Mouse (Mus musculus) ES-Bruce4 (cell line): ENCODE results near the gene Csrnp1.

Source experiments
- CTCF ChIP-seq: IDR thresholded peaks from one replicate; pipeline ENCODE4 v1.8.1; 2011; ENCODE audit warnings: low read depth, low read length
- EP300 ChIP-seq: IDR thresholded peaks from 2 replicates; pipeline ENCODE4 v1.6.1; 2011; ENCODE audit warnings: low read depth, low read length; ENCODE audit not compliant: insufficient read depth
- POLR2A ChIP-seq: IDR thresholded peaks from one replicate; pipeline ENCODE4 v1.8.1; 2011; ENCODE audit warnings: low read length; ENCODE audit not compliant: insufficient read depth

GRCm38 (mm10) chr9:119925120-119925657 lies 59.3 kb downstream of the Csrnp1 start:
- TF ChIP-seq CTCF (no peak), POLR2A (no peak), EP300 (no peak)
